Mouse (Mus musculus) mesoderm, embryonic 11.5 days (tissue): ENCODE results near the gene Scap.
"Not testable (repeated sequence)": the region's sequence is repeated elsewhere in the genome, so short reads cannot be mapped to it uniquely, and the experiment has no call there.

Experiments
- DNase-seq: peaks from one replicate; pipeline ENCODE4 v3.0.0-alpha.2; 2012; ENCODE audit warnings: low read depth, low spot score

Scap gene

DNA sequence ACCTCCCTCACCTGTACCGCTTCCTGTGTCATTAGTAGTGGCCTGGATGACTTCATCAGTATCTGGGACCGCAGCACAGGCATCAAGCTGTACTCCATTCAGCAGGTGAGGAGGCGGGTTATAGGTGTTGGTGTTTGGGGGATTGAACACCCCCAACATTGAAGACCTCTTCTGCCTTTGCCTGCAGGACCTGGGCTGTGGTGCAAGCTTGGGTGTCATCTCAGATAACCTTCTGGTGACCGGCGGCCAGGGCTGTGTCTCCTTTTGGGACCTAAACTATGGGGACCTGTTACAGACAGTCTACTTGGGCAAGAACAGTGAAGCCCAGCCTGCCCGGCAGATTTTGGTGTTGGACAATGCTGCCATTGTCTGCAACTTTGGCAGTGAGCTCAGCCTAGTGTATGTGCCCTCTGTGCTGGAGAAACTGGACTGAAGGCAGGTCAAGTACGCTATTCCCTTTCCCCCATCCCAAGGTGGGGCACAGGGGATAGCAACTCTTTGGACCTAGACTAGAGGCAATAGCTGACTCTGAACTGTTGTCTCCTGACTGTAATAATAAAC lies 51.4 kb downstream of the Scap start:
- DNase-seq = no peak

DNA sequence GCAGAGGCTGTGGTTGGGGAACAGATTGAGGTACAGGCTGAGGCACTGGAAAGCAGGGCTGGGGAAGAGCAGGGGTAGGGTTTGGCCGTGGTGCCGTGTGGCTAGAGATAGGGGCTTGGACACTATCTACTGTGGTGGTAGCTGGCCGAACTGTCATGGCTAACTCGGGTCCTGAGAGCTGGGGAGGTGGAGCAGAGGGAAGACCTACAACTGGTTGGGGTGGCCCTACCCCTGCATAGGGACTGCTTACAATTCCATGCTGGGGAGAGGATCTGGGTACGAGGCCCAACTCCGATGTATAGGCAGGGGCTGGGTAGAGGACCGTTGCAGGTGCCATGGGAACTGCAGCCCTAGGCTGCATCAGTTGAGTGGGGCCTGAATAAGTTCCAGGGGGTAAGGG lies 54.9 kb downstream of the Scap start:
- no peak for DNase-seq

DNA sequence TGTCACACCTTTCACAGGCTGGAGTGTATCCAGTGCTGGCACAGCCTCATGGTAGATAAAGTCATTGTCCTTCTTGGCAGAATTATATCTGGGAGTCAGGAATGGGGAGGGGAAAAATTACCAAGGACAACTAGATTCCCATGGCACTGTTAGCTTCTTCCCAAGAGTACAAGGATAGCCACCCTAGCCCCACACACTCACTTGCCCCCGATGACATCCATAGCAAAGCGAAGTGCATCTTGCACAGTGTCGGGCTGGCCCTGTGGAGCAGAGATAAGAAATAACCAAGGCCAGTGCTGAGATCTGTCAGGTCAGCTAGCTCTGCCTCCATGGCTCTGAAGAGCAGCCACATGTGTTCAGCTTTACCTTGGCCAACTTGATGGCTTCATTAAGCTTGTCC lies 57.8 kb downstream of the Scap start:
- DNase-seq = no peak

DNA sequence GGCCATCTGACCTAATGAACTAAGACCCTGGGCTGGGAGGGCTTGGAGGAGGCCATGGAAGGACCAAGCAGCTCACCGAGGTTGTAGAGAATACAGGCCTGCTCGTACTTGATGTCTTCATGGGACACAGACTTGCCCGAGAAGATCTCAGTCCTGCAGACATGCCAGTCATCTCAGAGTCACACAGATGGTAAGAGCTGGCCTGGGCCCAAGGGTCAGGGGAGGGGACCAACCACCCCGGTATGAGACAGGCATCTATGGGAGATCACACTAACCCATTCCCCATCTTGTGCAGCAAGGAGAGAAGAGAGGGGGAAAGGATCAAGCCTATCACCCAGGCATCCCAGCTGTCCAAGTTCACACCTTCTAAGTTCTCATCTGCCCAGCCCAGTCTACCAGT lies 60.2 kb downstream of the Scap start:
- DNase-seq = no peak

DNA sequence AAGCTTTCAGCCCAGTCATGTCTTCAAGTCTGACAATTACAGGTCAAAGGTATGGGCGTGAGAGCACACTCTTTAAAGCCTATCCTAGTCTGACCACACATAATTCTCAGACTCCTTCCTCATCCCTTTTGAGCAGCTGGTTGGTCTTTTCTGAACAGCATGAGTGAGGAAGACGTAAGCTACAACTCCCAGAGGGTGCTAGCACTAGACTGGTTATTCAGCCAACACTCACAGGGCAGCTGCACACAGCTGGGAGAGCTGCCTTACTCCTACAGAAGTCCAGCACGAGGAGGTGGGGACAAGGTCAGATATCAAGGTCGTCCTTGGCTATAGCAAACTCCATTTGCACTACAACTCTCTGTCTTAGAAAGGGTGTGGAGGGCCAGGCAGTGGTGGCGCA lies 67.6 kb downstream of the Scap start:
- DNase-seq = no peak

DNA sequence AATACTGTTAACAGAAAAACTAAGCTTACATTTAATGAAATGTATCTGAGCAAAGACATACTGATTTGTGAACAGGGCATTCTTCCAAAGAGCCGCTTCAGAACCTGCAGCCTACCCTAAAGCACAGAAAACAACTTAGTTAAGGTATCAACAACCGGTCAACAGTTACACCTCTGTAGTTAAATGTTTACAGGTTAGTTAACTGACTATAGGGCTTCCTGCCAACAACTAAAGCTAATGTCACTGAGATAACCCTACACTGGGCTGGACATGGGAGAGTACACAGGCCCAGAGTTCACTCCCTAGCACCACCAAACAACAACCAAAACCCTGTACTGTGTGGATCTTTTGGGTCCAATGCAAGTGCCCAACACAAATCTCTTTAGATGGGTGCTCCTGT lies 69.6 kb downstream of the Scap start:
- no peak for DNase-seq

DNA sequence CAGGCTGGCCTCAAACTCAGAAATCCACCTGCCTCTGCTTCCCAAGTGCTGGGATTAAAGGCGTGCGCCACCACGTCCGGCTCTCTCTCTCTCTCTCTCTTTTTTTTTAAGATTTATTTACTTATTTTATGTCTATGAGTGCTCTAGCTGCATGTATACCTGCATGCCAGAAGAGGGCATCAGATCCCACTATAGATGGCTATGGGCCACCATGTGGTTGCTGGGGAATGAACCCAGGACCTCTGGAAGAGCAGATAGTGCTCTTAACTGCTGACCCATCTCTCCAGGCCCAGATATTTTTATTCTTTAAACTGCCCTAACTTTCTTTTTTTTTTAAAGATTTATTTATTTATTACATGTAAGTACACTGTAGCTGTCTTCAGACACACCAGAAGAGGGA lies 70.2 kb downstream of the Scap start:
- not testable (repeated sequence) for DNase-seq

DNA sequence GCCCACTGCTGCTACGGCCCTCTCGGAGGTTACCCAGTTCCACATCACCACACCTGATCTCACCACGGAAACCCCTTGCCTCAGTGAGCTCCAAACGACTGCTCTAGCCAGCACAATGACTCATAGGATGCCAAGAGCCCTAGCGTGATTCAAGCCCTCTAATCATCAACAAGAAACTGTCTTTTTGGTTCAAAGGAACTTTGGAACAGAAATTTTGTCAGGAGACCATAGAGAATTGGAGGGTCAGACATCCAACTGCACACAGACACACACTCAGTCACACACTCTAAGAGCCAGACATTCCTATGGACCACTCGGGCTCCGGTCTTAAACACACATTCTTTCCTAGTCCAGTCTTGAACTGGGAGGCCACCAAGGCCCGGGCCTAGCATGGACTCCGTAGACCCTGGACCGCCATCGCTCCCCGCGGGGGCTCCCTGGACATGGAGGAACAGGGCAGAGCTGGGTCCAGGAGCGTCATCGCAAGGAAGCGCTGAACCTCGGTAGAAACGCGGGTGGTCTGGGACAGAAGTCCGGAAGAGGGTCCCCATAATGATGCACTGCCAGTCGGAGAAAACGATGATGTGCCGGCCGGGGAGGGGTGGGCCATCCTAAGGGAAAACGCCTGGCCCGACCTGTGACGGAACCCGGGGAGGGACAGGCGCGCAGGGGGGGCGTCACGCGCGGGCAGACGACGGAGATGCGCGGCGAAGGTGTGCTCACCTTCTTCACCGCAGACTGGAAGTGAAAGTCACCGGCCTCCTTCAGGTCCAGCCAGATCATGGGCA lies 74.4 kb downstream of the Scap start:
- DNase-seq = no peak

DNA sequence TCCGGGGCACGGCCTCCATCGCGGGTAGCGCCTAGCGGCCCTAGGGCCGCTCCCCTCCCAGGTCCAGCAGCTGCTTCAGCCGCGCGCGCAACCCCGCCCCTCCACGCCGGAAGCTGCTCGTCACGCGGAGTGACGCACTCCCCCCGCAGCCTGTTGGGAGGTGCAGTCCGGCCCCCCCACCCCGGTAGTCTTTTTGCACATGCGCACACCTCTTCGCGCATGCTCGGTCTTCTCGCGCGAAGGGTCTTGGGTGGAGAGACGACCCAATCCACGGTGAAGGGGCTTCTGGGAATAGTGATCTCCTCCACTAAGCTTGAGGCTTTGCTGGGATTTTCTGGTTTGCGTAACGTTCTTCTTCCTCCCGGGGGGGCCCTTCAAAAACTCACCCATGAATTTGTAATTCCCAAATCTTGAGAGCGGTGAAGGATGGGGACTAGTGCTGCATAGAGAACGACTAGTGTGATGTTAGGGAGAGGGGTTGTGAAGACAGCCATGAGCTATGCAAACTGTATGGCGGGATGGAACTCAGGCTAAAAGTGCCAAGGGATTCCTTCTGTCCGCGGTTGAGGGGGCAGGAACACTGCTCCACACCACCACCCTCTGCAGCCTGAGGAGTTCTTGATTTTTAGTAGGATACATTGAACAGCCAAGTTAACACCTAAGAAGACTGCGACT lies 75.1 kb downstream of the Scap start, which contains the start of gene Ptpn23:
Ptpn23 (minus strand) TSS at position 115 of the 675 bp plus-strand sequence.
- peak; percentile 99 for DNase-seq

DNA sequence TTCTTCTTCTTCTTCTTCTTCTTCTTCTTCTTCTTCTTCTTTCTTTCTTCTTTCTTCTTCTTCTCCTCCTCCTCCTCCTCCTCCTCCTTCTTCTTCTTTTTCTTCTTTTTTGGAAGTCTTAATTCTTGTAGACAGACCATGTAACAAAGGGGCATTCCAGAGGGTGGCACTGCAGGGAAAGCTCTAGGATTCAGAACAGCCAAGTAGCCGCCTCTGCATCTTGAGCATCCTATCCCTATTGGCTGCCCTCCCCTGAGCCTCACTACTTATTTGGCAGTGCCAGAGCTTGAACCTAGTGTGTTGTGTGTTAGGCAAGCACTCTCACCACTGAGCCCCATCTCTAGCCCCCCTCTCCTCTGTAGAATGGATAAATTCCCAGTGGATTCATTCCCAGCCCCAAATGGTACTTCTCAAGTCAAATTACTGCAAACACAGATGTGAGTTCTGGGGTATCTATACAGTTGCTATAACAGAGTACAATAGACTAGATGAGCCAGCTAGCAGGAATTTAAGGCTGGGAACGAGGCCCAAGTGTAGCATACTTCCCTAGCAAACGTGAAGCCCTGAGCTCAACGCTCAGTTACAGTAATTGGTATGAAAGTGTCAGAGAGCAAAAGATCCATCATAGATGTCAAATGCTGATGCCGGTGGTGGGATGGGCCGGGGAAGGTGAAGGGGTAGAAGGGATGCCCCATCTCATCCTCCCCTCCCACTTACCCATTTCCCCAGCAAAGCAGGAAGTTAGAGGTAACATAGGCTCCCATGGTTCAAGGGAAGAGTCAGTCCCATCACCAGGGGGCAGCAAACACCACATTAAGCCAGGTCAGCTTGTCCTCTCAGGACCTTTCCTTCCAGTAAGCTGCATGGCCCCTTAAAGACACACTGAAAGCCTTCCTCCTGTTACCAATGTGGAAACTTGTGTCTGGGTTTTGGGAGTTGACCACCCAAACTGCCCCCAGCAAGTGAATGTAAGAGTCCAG lies 78.1 kb downstream of the Scap start:
- peak; percentile 86 for DNase-seq

DNA sequence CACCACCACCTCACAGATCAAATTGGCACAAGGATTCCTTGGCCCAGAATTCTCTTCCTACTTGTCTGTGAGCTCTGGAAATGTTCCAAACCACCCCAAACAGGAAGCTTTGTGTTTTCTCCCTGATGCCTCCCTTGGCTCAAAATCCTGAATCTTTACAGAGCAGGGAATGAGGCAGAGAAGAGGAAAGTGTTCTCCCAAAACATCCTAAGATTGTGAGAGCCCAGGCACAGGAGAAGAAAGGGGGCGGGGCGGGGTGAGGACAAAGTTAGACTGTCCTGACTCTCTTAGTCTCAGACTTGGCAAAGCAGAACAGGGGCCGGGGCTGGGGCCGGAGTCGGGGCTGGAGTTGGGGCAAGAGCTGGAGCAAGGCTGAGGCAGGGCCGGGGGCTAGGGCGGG lies 79.8 kb downstream of the Scap start:
- no peak for DNase-seq

DNA sequence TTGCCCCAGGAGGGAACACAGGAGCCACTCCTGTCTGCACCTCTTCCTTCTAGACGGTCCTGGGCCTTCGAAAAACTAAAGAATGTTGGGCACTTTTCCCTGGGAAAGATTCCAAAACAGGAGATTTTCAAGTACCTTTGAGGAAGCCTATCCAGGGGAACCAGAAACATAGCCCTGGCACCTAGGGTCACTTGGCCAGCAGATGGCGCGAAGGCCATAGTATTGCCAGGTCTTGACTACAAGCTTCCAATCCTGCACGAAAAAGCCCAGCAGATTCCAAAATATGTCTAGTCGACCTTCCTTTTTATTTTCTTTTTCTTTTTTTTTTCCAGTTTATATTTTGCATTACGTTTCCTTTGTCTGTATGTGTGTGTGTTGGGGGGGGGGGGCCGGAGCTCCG lies 80.7 kb downstream of the Scap start:
- DNase-seq = peak; percentile 23

DNA sequence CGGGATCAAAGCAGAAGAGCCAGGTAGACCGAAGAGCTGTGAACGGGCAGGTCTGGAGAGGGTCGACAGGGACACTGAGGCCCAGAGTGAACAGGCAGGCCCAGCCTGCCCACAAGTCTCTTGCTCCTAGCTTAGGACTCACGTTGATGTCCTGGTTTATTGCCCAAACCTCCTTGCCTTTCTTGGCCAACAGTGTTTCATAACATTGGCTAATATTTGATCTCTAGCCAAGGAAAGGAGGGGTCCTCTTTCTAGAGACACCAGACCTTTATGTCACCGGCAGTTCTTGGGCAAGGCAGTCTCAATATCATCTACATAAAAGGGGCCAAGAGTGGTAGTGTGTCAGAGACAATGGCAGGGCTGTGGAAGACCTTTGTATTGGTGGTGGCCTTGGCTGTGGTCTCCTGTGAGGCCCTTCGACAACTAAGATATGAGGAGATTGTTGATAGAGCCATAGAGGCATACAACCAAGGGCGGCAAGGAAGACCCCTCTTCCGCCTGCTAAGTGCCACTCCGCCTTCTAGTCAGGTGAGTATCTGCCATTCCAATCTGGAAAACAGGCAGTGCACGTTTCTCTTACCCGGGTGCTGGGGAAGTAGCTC lies 86.5 kb downstream of the Scap start, which contains the start of gene Ngp:
Ngp (plus strand) TSS at position 237 of the 602 bp plus-strand sequence.
- no peak for DNase-seq

DNA sequence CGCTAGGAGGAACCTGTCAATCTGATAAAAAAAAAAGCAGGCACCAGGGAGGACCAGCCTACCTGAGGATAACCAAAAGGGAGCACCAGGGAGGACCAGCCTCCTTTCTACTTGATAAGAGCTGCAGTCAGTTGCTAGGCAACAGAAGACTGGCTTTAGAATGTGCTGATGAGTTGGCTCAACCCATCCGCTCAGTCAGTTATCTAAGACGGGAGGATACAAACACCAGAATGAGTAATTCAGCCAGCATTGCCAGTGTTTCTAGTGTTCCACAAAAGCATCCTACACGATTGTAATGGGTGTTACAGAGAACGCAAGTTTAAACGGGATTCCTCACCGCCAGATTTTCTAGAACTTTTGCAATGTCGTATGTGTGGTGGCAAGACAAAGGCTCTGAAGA lies 98.2 kb downstream of the Scap start:
- no peak for DNase-seq

DNA sequence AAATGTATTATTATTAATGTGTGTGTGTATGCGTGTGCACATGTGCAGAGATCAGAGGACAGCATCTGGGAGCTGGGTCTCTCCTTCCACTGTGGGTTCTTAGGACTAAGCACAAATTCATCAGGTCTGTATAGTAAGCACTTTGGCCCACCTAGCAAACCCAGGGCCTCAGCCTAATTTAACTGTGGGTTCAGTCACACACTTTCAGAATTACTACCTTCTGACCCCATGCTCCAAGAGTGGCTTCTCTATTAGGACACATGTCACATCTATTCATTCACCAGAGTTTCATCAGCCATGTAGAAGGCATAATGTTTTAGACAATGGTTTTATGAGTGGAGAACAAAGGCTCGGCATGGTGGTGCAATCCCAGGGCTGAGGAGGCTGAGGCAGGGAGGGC lies 100.0 kb downstream of the Scap start:
- no peak for DNase-seq
